Mouse (Mus musculus): ENCODE results near the gene Gm9945. TPM values are rescaled to one million over a fixed set of nuclear protein-coding genes. Genes with fewer than 3 reads are reported as not detected.

Gm9945 gene
- polyA plus RNA-seq, 1 experiment: 0.15 TPM

- TF ChIP-seq GATA1 (IDR thresholded peaks at IDR 0.05; ENCODE audit: low read length): no peak
Measured at GRCm38 (mm10) chr11:53502039-53502765, 22.2 kb downstream of the Gm9945 start.

GRCm38 (mm10) chr11:53503738-53504137 is 23.8 kb downstream of the Gm9945 start:
- no peak for TF ChIP-seq GATA1 (IDR thresholded peaks at IDR 0.05; ENCODE audit: low read length)

GRCm38 (mm10) chr11:53504376-53504775 is 24.4 kb downstream of the Gm9945 start:
- no peak for TF ChIP-seq GATA1 (IDR thresholded peaks at IDR 0.05; ENCODE audit: low read length)

- TF ChIP-seq GATA1 (IDR thresholded peaks at IDR 0.05; ENCODE audit: low read length): no peak
Measured at GRCm38 (mm10) chr11:53505026-53505663, 25.2 kb downstream of the Gm9945 start.

- no peak for TF ChIP-seq GATA1 (IDR thresholded peaks at IDR 0.05; ENCODE audit: low read length)
Measured at GRCm38 (mm10) chr11:53507098-53507805, 27.3 kb downstream of the Gm9945 start.

- no peak for TF ChIP-seq GATA1 (IDR thresholded peaks at IDR 0.05; ENCODE audit: low read length)
Measured at GRCm38 (mm10) chr11:53508152-53508551, 28.2 kb downstream of the Gm9945 start.

GRCm38 (mm10) chr11:53508591-53508990 is 28.6 kb downstream of the Gm9945 start:
- TF ChIP-seq GATA1 (IDR thresholded peaks at IDR 0.05; ENCODE audit: low read length): no peak

- no peak for TF ChIP-seq GATA1 (IDR thresholded peaks at IDR 0.05; ENCODE audit: low read length)
Measured at GRCm38 (mm10) chr11:53510351-53510750, 30.4 kb downstream of the Gm9945 start.

GRCm38 (mm10) chr11:53516775-53517627 is 37.0 kb downstream of the Gm9945 start:
- TF ChIP-seq GATA1 (IDR thresholded peaks at IDR 0.05; ENCODE audit: low read length): no peak

- TF ChIP-seq GATA1 (IDR thresholded peaks at IDR 0.05; ENCODE audit: low read length): no peak
Measured at GRCm38 (mm10) chr11:53518759-53519158, 38.8 kb downstream of the Gm9945 start.

GRCm38 (mm10) chr11:53519207-53520121 is 39.5 kb downstream of the Gm9945 start, which contains the start of gene Sept8:
Sept8 (plus strand) TSS chr11:53519257.
- TF ChIP-seq GATA1 (IDR thresholded peaks at IDR 0.05; ENCODE audit: low read length): no peak

GRCm38 (mm10) chr11:53520122-53520978 is 40.4 kb downstream of the Gm9945 start:
- no peak for TF ChIP-seq GATA1 (IDR thresholded peaks at IDR 0.05; ENCODE audit: low read length)

- peak; percentile 52 for TF ChIP-seq GATA1 (IDR thresholded peaks at IDR 0.05; ENCODE audit: low read length)
Measured at GRCm38 (mm10) chr11:53521120-53521820, 41.3 kb downstream of the Gm9945 start.

All from G1E-ER4 (cell line).